Mouse (Mus musculus): ENCODE results near the gene Rcsd1. TPM values are rescaled to one million over a fixed set of nuclear protein-coding genes. Genes with fewer than 3 reads are reported as not detected.
A peak's percentile ranks its signal among the peaks of the same experiment; 100 is the strongest.

Rcsd1 gene
- total and polyA plus RNA-seq, 3 experiments: 22.7 to 81.1 (median 35.7) TPM

DNA sequence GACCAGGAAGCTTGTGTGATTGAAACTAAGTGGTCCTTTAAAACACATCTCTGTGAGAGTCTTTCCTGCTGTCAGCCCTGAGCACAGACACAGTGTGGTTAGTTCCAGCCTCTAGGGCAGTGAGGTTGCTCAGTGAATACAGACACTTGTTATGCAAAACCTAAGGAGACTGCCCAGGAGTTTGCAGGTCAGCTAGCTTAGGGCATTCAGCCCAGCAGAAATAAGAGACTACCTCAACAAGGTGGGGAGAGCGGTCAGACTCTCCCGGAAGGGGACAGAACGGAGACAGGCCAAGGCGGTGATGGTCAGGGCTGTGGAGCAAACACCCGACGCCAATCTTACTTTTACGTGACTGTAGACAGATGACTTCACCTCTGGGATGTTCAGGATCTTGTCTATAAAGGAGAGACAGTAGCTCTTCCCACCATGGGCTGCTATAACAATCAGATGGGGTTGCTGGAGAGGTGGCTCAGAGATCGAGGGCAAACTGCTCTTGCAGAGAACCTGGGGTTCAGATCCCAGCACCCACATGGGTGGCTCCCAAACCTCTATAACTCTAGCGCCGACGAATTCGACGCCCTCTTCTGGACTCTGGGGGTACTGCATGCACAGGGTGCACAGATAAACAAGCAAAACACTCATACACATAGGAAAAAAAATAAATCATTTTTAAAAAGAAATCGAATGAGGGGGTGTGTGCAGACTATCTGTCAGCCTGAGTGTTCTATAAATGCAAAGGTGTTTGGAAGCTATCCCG, 30.5 kb downstream of the Rcsd1 start:
- H3K9me3 ChIP-seq (replicated peaks; ENCODE audit: low read length): no peaks in the 10 kb centered on the region
- in situ Hi-C loops (cut with MboI; ENCODE audit: low pct_ligation_motif_present, low pct_unique_long_range_greater_than_20kb, low sequenced_read_pairs): no loop called here
- no peaks in the 10 kb centered on the region for H3K27me3 ChIP-seq (replicated peaks)
- no peak overlapping the region for H3K4me3 ChIP-seq (replicated peaks in 1 of 3; ENCODE audit: low read depth in 2 of 3, low read length in 2 of 3, poor library complexity in 1 of 3)
- H3K9ac ChIP-seq (ENCODE audit: insufficient read depth, low read depth): no peak overlapping the region
- TF ChIP-seq CTCF (conservative IDR thresholded peaks at IDR 0.05 in 1 of 2, IDR thresholded peaks at IDR 0.05 in 1 of 2; ENCODE audit: low read depth in 2 of 2, low read length in 2 of 2) (peak; percentile 32 to 54; a peak in 3 of 4 replicates), E2F4 (IDR thresholded peaks at IDR 0.05; ENCODE audit: insufficient replicate concordance, low read depth, low read length) (no peak)
- peaks cover 0 to 14% of the 10 kb centered on the region in 2 experiments; a peak in 2 of 4 replicates for H3K4me1 ChIP-seq (ENCODE audit: control insufficient read depth in 1 of 2, insufficient read depth in 2 of 2)
- H3K79me2 ChIP-seq (replicated peaks; ENCODE audit: control insufficient read depth, extremely low read depth, insufficient read depth, poor library complexity, severe bottlenecking): no peaks in the 10 kb centered on the region; the same call in 1 of the 2 replicates
- DNase-seq (ENCODE audit: extremely low read depth): no peak
- H3K36me3 ChIP-seq (replicated peaks in 1 of 2; ENCODE audit: control insufficient read depth in 1 of 2, insufficient read depth in 1 of 2, low read length in 1 of 2): peaks cover 9 to 95% of the 10 kb centered on the region in 2 experiments
- no peak overlapping the region for H3K4me2 ChIP-seq (ENCODE audit: insufficient read depth, low read depth, poor library complexity, severe bottlenecking)
- dilution Hi-C loops (cut with MboI; ENCODE audit: extremely low pct_ligation_motif_present, extremely low pct_unique_long_range_greater_than_20kb, low sequenced_read_pairs): no loop called here
- H3K27ac ChIP-seq (ENCODE audit: insufficient read depth, low read depth): no peak overlapping the region

DNA sequence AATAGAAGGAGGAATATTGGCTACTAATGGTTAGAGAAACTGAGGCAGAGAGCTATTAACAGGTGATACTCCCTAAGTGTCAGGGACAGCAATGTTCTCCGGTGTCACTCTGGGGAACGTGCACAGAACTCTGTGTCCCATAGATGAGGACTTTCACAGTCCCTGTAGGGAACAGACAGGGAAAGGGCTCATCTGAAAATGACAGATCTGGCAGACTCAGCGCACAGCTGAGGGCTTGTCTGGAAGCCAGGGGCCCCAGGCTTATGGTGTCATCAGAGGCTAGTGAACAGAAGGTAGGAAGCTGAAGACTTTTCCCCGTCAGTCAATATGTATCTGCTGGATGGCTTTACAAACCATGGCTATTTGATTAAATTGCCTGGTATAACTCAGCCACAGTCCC, 32.0 kb downstream of the Rcsd1 start:
- Histone ChIP-seq H3K9me3 (replicated peaks; ENCODE audit: low read length) (no peaks in the 10 kb centered on the region), H3K79me2 (replicated peaks; ENCODE audit: control insufficient read depth, extremely low read depth, insufficient read depth, poor library complexity, severe bottlenecking) (no peaks in the 10 kb centered on the region; the same call in 1 of the 2 replicates), H3K4me1 (ENCODE audit: control insufficient read depth in 1 of 2, insufficient read depth in 2 of 2) (peaks cover 0 to 18% of the 10 kb centered on the region in 2 experiments; a peak in 2 of 4 replicates), H3K4me2 (ENCODE audit: insufficient read depth, low read depth, poor library complexity, severe bottlenecking) (no peak overlapping the region), H3K36me3 (replicated peaks in 1 of 2; ENCODE audit: control insufficient read depth in 1 of 2, insufficient read depth in 1 of 2, low read length in 1 of 2) (peaks cover 8 to 95% of the 10 kb centered on the region in 2 experiments), H3K4me3 (replicated peaks in 1 of 3; ENCODE audit: low read depth in 2 of 3, low read length in 2 of 3, poor library complexity in 1 of 3) (no peak overlapping the region), H3K27me3 (replicated peaks) (no peaks in the 10 kb centered on the region), H3K9ac (ENCODE audit: insufficient read depth, low read depth) (no peak overlapping the region), H3K27ac (ENCODE audit: insufficient read depth, low read depth) (no peak overlapping the region)
- in situ Hi-C loops (cut with MboI; ENCODE audit: low pct_ligation_motif_present, low pct_unique_long_range_greater_than_20kb, low sequenced_read_pairs): no loop called here
- DNase-seq (ENCODE audit: extremely low read depth): no peak
- dilution Hi-C loops (cut with MboI; ENCODE audit: extremely low pct_ligation_motif_present, extremely low pct_unique_long_range_greater_than_20kb, low sequenced_read_pairs): no loop called here
- TF ChIP-seq GABPA (IDR thresholded peaks at IDR 0.05; ENCODE audit: insufficient replicate concordance, low read depth, low read length): no peak
- no peak for TF ChIP-seq MAZ (IDR thresholded peaks at IDR 0.05; ENCODE audit: low read depth, low read length)
- no peak for TF ChIP-seq TCF12 (IDR thresholded peaks at IDR 0.05; ENCODE audit: low read depth, low read length)
- no peak for TF ChIP-seq NELFE (IDR thresholded peaks at IDR 0.05; ENCODE audit: low read depth, low read length)
- TF ChIP-seq SIN3A (IDR thresholded peaks at IDR 0.05; ENCODE audit: low read length): no peak
- TF ChIP-seq NRF1 (IDR thresholded peaks at IDR 0.05; ENCODE audit: low read depth, low read length): no peak
- no peak for TF ChIP-seq UBTF (IDR thresholded peaks at IDR 0.05; ENCODE audit: low read depth, low read length)
- TF ChIP-seq CTCF (conservative IDR thresholded peaks at IDR 0.05 in 1 of 2, IDR thresholded peaks at IDR 0.05 in 1 of 2; ENCODE audit: low read depth in 2 of 2, low read length in 2 of 2): no peak
- TF ChIP-seq IRF4 (IDR thresholded peaks at IDR 0.05; ENCODE audit: low read depth, low read length): no peak
- TF ChIP-seq JUND (conservative IDR thresholded peaks at IDR 0.05; ENCODE audit: low read depth, low read length): no peak
- TF ChIP-seq CHD2 (IDR thresholded peaks at IDR 0.05; ENCODE audit: low read length): no peak
- TF ChIP-seq CHD1 (IDR thresholded peaks at IDR 0.05; ENCODE audit: low read depth, low read length): no peak
- TF ChIP-seq POLR2AphosphoS2 (IDR thresholded peaks at IDR 0.05; ENCODE audit: low read depth, low read length): no peak
- no peak for TF ChIP-seq E2F4 (IDR thresholded peaks at IDR 0.05; ENCODE audit: insufficient replicate concordance, low read depth, low read length)
- TF ChIP-seq MXI1 (IDR thresholded peaks at IDR 0.05; ENCODE audit: low read depth, low read length): no peak
- TF ChIP-seq ZC3H11A (IDR thresholded peaks at IDR 0.05; ENCODE audit: low read depth, low read length): no peak
- TF ChIP-seq SMC3 (IDR thresholded peaks at IDR 0.05; ENCODE audit: low read depth, low read length): no peak
- TF ChIP-seq RAD21 (IDR thresholded peaks at IDR 0.05; ENCODE audit: low read depth, low read length): no peak
